Mouse (Mus musculus): Measurements from ENCODE around the gene Prr5.

DNA sequence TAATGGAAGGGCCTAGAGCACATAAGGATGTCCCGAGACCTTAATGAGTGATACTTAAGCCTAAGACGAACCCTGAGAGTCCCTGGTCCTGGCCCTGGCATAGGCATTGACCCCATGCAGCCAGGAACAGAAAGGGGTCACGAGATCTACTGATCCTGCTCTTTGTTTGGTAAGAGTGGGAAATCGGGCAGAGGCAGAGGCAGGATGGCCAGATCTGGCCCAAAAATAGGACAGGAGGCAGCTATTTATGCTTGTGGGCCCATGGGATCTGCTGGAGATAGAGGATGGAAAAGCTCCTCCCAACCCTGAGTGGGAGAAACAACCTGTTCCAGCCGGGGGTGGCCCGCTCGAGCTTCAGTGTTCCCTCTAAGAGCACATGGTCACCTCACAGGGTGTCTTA is 34.6 kb downstream of the Prr5 start:
- TF ChIP-seq POLR2A (IDR thresholded peaks at IDR 0.05; ENCODE audit: low read depth, low read length) (no peak), CTCF (conservative IDR thresholded peaks at IDR 0.05; ENCODE audit: insufficient read depth, insufficient read length, low read depth, low read length) (no peak)
